Mouse (Mus musculus) hindbrain, embryonic 12.5 days (tissue): ENCODE results near the gene Hsd3b7. TPM values are rescaled to one million over a fixed set of nuclear protein-coding genes. Genes with fewer than 3 reads are reported as not detected.
"Not testable (repeated sequence)": the region's sequence is repeated elsewhere in the genome, so short reads cannot be mapped to it uniquely, and the experiment has no call there.

ENCODE experiments used
- ATAC-seq: fragments of 200-750 bp; cut with Nextera tagmentation; 2 replicates; pipeline ENCODE4 v1.8.0; 2017; ENCODE audit warnings: moderate TSS enrichment; ENCODE audit not compliant: low FRiP score
- H3K27ac ChIP-seq: fragments of 300-500 bp; sonication (generic); 2 replicates; pipeline ENCODE4 v1.5.1; 2016; ENCODE audit warnings: mild to moderate bottlenecking
- H3K27me3 ChIP-seq: fragments of 300-500 bp; sonication (generic); 2 replicates; pipeline ENCODE4 v1.6.1; 2016; ENCODE audit warnings: mild to moderate bottlenecking
- H3K36me3 ChIP-seq: fragments of 300-500 bp; sonication (generic); 2 replicates; pipeline ENCODE4 v1.6.1; 2016; ENCODE audit warnings: mild to moderate bottlenecking
- H3K4me1 ChIP-seq: fragments of 300-500 bp; sonication (generic); 2 replicates; pipeline ENCODE4 v1.6.1; 2016
- H3K4me2 ChIP-seq: fragments of 300-500 bp; sonication (generic); replicated peaks from 2 replicates; pipeline ENCODE4 v1.6.1; 2016; ENCODE audit warnings: mild to moderate bottlenecking
- H3K4me3 ChIP-seq: fragments of 300-500 bp; sonication (generic); 2 replicates; pipeline ENCODE4 v1.5.1; 2016; ENCODE audit warnings: mild to moderate bottlenecking
- H3K9ac ChIP-seq: fragments of 300-500 bp; sonication (generic); 2 replicates; pipeline ENCODE4 v1.6.1; 2016; ENCODE audit warnings: mild to moderate bottlenecking, moderate library complexity
- H3K9me3 ChIP-seq: fragments of 300-500 bp; sonication (generic); replicated peaks from 2 replicates; pipeline ENCODE4 v1.6.1; 2016; ENCODE audit warnings: mild to moderate bottlenecking
- WGBS: fragments of 180-500 bp; shearing (Covaris S2); methylation state at CpG from one replicate; pipeline ENCODE4 v1.1.7; 2016; 5-methylcytosine and 5-hydroxymethylcytosine counted together
- polyA plus RNA-seq: library from polyadenylated mRNA; unstranded; fragments of >200 nt; fragmentation: Nextera tagmentation; extraction: Ambion mirVana; gene quantifications from 2 replicates; pipeline ENCODE4 v1.2.1, GENCODE M21; 2016

The Hsd3b7 gene
- polyA plus RNA-seq, 1 experiment from 2014 or later: 8.8 TPM

DNA sequence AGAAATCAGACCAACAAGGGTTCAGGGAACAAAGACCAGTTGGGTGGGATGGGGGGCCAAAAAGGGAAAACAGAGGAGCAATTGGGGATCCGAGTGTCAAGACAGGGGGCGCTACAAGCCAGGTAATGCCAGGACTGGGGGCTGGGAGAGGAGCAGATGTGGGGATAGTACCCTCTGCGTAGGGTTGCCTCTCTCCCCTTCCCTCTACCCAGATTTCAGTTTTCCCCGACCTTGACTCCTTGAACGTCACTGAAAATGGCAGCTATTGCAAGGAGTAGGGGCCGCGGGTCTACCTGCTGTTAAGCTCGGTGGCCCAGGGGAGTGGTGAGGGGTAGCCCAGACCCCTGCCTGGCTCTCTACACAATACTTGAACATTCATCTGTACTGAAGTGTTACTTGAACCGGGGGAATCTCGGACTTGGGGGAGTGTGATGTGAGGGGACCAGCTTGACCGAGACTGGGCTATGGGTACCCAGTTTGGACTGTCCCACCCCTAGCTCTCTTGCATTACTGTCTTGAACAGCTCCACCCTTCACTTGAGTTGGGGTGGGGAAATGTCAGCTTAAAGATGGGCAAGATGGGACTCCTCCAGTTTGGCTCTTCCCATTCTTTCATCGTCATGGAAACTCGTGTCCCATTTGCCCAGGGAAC, 31.9 kb upstream of the Hsd3b7 start:
- Histone ChIP-seq H3K4me2 (no peak overlapping the region), H3K9me3 (no peaks in the 10 kb centered on the region), H3K4me1 (peaks cover 30% of the 10 kb centered on the region), H3K9ac (no peak overlapping the region), H3K4me3 (no peak overlapping the region), H3K27me3 (no peaks in the 10 kb centered on the region), H3K27ac (peak overlapping the region; percentile 60), H3K36me3 (peaks cover 48% of the 10 kb centered on the region)
- ATAC-seq: no peak
- 46% methylated on average over 12 of the region's 13 CpGs for WGBS

DNA sequence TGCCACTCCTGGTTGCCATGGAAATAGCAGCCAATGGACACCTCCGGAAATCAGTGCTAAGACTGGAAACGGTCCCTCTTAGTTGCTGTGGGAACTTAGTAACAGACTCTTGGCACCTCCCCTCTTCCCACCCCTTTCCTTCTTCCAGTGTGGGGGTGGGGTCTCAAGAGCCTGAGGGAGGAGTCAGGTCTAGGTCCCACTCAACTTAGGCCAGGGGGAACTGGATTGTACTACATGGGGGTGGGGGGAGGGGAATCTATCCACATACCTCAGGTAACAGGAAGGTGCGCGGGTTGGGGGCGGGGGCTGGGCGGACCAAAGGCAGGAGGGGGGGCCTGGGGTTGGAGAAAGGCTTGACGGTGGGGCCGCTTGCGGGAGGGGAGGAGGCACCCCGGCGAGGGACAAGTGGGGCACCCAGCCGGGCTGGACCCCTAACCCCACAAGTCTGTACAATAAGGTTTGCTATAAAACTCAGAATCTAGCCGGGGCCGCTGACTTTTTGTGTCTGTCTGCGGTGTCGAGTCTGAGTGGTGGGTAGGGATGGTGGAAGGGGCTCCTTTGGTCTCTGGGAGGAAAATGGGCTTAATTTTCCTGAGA, 31.3 kb upstream of the Hsd3b7 start:
- peak overlapping the region; percentile 51 for H3K4me3 ChIP-seq

DNA sequence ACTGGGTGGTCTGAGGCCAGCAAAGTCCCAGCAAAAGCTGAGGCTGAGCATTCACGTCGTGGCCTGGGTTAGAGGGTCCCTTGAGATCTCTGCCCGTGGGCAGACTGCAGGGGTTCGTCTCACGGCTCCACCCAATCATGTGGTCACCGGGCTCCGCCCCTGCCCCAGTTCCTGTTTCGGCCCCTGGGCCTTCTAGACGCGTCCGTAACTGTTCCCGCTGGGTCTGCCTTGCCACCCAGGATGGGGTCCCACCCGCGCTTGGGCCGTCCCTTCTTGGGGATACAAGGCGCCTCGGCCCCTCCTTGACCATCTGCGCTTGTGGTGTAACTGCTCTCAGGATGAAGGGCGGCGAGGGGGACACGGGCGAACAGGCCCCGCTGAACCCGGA, 30.8 kb upstream of the Hsd3b7 start, which contains the start of gene Orai3:
Orai3 (plus strand) TSS at position 165 of the 388 bp plus-strand sequence.
- H3K4me3 ChIP-seq: peak within 1 kb of the TSS; percentile 51
- H3K4me1 ChIP-seq: peaks cover 30% of the 10 kb centered on the region
- H3K9ac ChIP-seq: peak within 1 kb of the TSS; percentile 74
- no peaks in the 10 kb centered on the region for H3K9me3 ChIP-seq
- peak within 1 kb of the TSS; percentile 80 for H3K4me2 ChIP-seq
- peaks cover 38% of the 10 kb centered on the region for H3K36me3 ChIP-seq
- no peaks in the 10 kb centered on the region for H3K27me3 ChIP-seq
- peak within 1 kb of the TSS; percentile 77 for H3K27ac ChIP-seq
- under 1% methylated on average over 24 of the region's 24 CpGs for WGBS
- peak; percentile 61 for ATAC-seq

More for the DNA sequence above, 31.3 kb upstream of the Hsd3b7 start:
- 2% methylated on average over 16 of the region's 16 CpGs for WGBS
- Histone ChIP-seq H3K4me1 (peaks cover 30% of the 10 kb centered on the region), H3K27me3 (no peaks in the 10 kb centered on the region), H3K27ac (peak overlapping the region; percentile 77), H3K9ac (peak overlapping the region; percentile 74), H3K36me3 (peaks cover 42% of the 10 kb centered on the region), H3K4me2 (peak overlapping the region; percentile 80), H3K9me3 (no peaks in the 10 kb centered on the region)
- peak; percentile 79 for ATAC-seq

DNA sequence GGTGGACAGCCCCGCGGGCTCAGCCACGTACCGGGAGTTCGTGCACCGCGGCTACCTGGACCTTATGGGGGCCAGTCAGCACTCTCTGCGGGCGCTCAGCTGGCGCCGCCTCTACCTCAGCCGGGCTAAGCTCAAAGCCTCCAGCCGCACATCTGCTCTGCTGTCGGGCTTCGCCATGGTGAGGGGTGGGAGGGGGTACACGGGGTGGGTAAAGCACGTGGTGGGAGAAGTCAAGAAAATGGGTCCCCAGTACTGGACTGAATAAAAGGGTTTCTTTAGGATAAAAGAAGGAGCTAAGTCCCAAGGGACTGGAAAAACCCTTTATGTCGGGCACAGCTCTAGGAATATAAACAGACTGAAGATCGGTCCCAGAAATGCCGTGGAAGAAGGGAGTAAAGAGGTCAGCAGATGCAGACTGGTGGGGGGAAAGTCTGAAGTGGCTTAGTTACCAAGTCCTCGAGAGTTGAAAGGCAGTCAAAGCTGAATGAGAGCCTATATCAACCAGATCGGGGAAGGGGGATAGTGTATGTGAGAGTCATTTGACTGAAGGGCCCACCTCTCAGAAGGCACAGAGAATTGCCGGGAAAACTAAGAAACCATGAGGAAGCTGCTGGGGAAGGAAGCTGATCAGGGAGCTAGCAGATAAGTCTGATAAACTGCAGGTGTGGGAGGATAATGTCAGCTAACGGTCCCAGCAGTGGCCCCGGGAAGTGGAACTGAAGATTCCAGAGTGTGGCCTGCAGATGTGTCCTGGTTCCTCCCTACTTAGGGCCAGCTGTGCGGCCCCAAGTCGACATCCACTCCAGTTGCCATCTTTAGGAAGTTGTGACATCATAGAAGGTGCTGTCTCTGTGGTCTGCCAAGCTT, 30.1 kb upstream of the Hsd3b7 start:
- H3K4me3 ChIP-seq: peak overlapping the region; percentile 51
- peaks cover 31% of the 10 kb centered on the region for H3K36me3 ChIP-seq
- peak; percentile 33 for ATAC-seq
- no peaks in the 10 kb centered on the region for H3K27me3 ChIP-seq
- H3K4me2 ChIP-seq: peak overlapping the region; percentile 80
- 4% methylated on average over 27 of the region's 27 CpGs for WGBS
- H3K4me1 ChIP-seq: peaks cover 30% of the 10 kb centered on the region
- H3K27ac ChIP-seq: peak overlapping the region; percentile 77
- no peaks in the 10 kb centered on the region for H3K9me3 ChIP-seq
- H3K9ac ChIP-seq: peak overlapping the region; percentile 74

DNA sequence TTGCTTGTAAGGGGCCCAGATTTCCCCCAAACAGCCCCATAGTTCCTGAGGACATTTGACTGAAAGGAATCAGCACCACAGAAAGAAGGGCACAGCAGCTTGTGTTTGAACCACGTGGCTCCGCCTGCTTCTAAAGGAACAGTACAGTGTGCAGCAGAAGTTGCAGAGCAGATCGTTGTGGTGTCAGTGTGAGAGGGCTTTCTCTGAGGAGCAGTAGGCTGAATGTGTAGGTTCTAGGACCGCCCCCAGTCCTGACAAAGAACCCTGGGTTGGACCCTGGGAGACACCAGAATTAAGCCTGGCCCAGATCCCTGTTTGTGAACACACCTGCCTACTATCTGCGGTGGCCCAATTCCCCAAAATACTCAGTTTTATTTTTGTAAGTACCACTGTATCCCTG, 29.1 kb upstream of the Hsd3b7 start:
- no peak overlapping the region for H3K9ac ChIP-seq
- H3K4me2 ChIP-seq: no peak overlapping the region
- no peak for ATAC-seq
- H3K27ac ChIP-seq: no peak overlapping the region
- WGBS: 73% methylated on average over 5 of the region's 5 CpGs
- peaks cover 30% of the 10 kb centered on the region for H3K4me1 ChIP-seq
- no peak overlapping the region for H3K4me3 ChIP-seq
- H3K27me3 ChIP-seq: no peaks in the 10 kb centered on the region
- peaks cover 23% of the 10 kb centered on the region for H3K36me3 ChIP-seq
- H3K9me3 ChIP-seq: no peaks in the 10 kb centered on the region

DNA sequence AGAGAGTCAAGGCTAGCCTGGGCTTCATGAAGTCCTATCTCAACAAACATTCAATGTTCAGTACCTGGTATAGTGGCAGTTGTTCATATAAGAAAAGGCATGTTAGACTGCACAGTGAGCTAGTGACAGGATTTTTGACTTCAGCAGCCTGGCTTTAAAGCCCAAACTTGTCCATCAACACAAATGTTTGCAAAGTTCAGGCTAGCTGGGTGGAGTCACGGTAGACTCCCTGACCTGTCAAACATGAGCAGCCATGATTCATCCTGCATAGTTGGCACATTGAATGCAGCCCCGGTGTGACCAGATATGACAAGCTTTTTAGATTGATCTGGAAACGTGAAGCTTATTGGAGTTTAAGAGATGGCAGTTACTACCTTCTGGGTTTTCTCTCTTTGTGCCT, 28.3 kb upstream of the Hsd3b7 start:
- Histone ChIP-seq H3K9ac (no peak overlapping the region), H3K9me3 (no peaks in the 10 kb centered on the region), H3K4me1 (peaks cover 30% of the 10 kb centered on the region), H3K27me3 (no peaks in the 10 kb centered on the region), H3K4me2 (no peak overlapping the region), H3K36me3 (peaks cover 15% of the 10 kb centered on the region), H3K27ac (no peak overlapping the region), H3K4me3 (no peak overlapping the region)
- no peak for ATAC-seq
- WGBS: 84% methylated on average over 3 of the region's 3 CpGs

DNA sequence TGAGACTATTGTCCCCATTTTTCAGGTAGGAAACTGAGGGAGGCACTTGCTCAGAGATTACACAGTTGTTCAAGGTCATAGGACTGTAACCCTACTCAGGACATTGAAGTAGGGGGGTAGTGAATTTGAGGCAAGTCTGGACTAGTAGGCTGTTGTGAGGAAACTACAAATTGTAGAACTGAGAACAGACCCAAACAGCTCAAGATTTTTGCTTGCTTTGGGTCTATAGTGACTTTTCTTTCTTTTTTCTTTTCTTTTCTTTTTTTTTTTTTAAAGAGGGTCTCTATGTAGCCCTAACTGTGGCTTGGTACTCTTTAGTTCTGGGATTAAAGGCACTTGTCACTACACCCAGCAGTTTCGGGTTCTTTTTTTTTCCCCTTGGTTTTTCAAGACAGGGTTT, 27.8 kb upstream of the Hsd3b7 start:
- H3K27ac ChIP-seq: no peak overlapping the region
- no peak for ATAC-seq
- H3K4me3 ChIP-seq: no peak overlapping the region
- no peak overlapping the region for H3K9ac ChIP-seq
- peaks cover 30% of the 10 kb centered on the region for H3K4me1 ChIP-seq
- whole genome bisulfite sequencing: 93% methylated on average over 1 of the region's 1 CpGs
- H3K9me3 ChIP-seq: no peaks in the 10 kb centered on the region
- no peaks in the 10 kb centered on the region for H3K27me3 ChIP-seq
- H3K36me3 ChIP-seq: peaks cover 10% of the 10 kb centered on the region
- no peak overlapping the region for H3K4me2 ChIP-seq

DNA sequence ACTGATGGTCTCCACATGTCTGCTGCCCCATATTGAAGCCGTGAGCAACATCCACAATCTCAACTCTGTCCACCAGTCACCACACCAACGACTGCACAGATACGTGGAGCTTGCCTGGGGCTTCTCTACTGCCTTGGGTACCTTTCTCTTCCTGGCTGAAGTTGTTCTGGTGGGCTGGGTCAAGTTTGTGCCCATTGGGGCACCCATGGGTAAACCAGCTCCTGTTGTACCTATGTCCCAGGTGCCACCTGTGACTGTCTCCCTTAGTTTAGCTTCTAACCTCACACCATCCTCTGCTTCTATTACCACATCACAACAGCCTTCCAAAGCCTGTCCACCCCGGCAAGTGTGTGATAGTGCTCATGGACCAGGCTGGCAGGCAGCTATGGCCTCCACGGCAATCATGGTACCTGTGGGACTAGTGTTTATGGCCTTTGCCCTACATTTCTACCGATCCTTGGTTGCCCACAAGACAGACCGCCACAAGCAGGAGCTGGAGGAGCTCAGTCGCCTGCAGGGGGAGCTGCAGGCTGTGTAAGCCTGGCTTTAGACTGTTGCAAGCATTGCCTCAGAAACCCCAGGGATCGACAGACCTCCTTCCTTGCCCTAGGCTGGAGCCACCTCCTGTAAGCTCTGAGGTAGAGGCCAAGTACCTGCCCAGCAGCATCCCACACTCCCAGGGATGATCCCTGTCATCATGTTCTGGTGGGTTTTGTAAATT, 26.6 kb upstream of the Hsd3b7 start:
- no peak overlapping the region for H3K4me2 ChIP-seq
- no peaks in the 10 kb centered on the region for H3K36me3 ChIP-seq
- H3K27ac ChIP-seq: 0 out of 2 replicates have a peak overlapping the region, but pooled peaks have one; percentile 7
- WGBS: 42% methylated on average over 9 of the region's 9 CpGs
- no peaks in the 10 kb centered on the region for H3K9me3 ChIP-seq
- H3K9ac ChIP-seq: 0 out of 2 replicates have a peak overlapping the region, but pooled peaks have one; percentile 15
- H3K4me3 ChIP-seq: peak overlapping the region; percentile 6; the same call in 1 of the 2 replicates
- peaks cover 31% of the 10 kb centered on the region for H3K4me1 ChIP-seq
- no peak for ATAC-seq
- H3K27me3 ChIP-seq: no peaks in the 10 kb centered on the region

DNA sequence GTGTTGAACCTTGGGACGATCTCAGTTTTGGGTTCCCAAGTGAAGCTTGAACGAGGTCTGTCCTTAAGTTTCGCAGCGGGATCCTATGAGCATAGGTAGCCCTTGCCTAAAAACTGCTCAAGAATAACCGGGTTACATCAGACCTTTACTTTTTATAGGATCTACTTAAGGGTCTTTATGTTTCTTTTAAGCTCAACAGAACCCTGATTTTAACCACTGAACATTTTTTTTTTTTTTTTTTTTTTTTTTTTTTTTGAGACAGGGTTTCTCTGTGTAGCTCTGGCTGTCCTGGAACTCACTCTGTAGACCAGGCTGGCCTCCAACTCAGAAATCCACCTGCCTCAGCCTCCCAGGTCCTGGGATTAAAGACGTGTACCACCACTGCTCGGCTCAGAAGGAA, 24.6 kb upstream of the Hsd3b7 start:
- Histone ChIP-seq H3K36me3 (peaks cover 15% of the 10 kb centered on the region), H3K27ac (peak overlapping the region; percentile 92; the same call in 1 of the 2 replicates), H3K4me1 (peaks cover 11% of the 10 kb centered on the region), H3K9ac (peak overlapping the region; percentile 95), H3K4me3 (peak overlapping the region; percentile 94), H3K4me2 (peak overlapping the region; percentile 85)
- not testable (repeated sequence) for H3K9me3 ChIP-seq, H3K27me3 ChIP-seq, ATAC-seq
- WGBS: 72% methylated on average over 7 of the region's 7 CpGs

DNA sequence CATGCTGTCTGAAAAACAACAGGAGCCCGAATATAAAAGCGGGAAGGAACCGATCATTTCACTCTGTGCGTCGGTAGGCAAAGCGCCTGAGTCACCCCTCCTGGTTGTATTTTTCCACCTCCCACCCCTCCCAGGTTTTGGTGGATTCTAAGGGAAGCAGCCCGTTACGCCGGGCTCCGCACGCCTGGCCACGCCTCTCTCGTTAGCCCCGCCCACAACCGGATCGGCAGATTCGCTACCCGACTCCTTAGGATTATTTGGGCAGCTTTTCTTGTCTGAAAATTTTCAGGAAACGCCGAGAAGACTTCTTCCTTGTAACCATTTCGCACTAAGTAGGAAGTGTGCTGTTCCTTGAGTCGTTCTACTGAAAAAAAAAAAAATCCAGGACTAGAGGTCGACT, 24.0 kb upstream of the Hsd3b7 start, which contains the start of gene Setd1a:
Setd1a (plus strand) TSS at position 245 of the 400 bp plus-strand sequence.
- Histone ChIP-seq H3K4me1 (peaks cover 11% of the 10 kb centered on the region), H3K36me3 (peaks cover 21% of the 10 kb centered on the region), H3K4me2 (peak within 1 kb of the TSS; percentile 85), H3K27ac (peak within 1 kb of the TSS; percentile 92), H3K27me3 (no peaks in the 10 kb centered on the region), H3K9me3 (no peaks in the 10 kb centered on the region), H3K4me3 (peak within 1 kb of the TSS; percentile 94), H3K9ac (peak within 1 kb of the TSS; percentile 95)
- under 1% methylated on average over 23 of the region's 23 CpGs for WGBS
- peak; percentile 67 for ATAC-seq

DNA sequence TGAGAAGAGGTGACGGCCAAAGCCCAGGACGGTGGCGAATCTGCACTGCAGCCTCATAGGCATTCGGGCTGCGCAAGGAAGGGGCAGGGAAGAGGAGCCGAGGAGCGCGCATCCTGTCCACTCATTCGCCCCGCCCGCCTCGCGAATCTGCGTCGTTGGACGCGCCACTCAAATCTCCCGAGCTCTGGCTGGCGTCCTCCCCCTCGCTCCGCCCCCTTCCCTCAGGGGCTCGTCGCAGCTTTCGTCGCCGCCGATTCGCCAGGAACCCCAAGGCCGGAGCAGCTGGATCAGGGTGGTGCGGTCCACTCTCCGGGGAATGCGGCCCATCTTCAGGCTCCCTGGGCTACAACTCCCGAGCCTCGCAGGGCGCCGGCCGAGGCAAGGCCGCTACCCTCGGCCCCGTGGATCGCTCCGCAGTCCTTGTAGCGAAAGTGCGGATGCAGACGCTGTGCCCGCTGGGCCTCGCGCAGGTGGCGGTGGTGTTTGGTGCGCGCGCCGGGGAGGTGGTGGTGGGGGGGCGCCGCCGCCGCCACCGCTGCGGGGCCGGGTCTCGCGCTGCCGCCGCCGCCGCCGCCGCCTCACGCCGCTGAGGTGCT, 23.4 kb upstream of the Hsd3b7 start:
- peak overlapping the region; percentile 85 for H3K4me2 ChIP-seq
- H3K27me3 ChIP-seq: no peaks in the 10 kb centered on the region
- H3K4me3 ChIP-seq: peak overlapping the region; percentile 94
- H3K4me1 ChIP-seq: peaks cover 11% of the 10 kb centered on the region
- WGBS: under 1% methylated on average over 69 of the region's 70 CpGs
- ATAC-seq: peak; percentile 91
- peak overlapping the region; percentile 95 for H3K9ac ChIP-seq
- H3K36me3 ChIP-seq: peaks cover 26% of the 10 kb centered on the region
- no peaks in the 10 kb centered on the region for H3K9me3 ChIP-seq
- H3K27ac ChIP-seq: peak overlapping the region; percentile 92
